Mouse (Mus musculus) lung, postnatal 0 days (tissue): Measurements from ENCODE around the gene Arhgef38. TPM values are rescaled to one million over a fixed set of nuclear protein-coding genes. Genes with fewer than 3 reads are reported as not detected.

ENCODE experiments used
- ATAC-seq: fragments of 200-750 bp; cut with Nextera tagmentation; 2 replicates; pipeline ENCODE4 v1.8.0; 2017; ENCODE audit warnings: moderate library complexity
- DNase-seq: peaks from one replicate; pipeline ENCODE4 v3.0.0-alpha.2; 2016; ENCODE audit warnings: low spot score
- H3K27ac ChIP-seq: fragments of 300-500 bp; sonication (generic); 2 replicates; pipeline ENCODE4 v1.5.1; 2014; ENCODE audit warnings: antibody characterized with exemption, mild to moderate bottlenecking, low read length, mixed read lengths
- H3K27me3 ChIP-seq: fragments of 300-500 bp; sonication (generic); replicated peaks from 2 replicates; pipeline ENCODE4 v1.6.1; 2014; ENCODE audit warnings: low read length, mixed read lengths; ENCODE audit not compliant: insufficient read depth
- H3K36me3 ChIP-seq: fragments of 300-500 bp; sonication (generic); 2 replicates; pipeline ENCODE4 v1.6.1; 2014; ENCODE audit warnings: low read length, mixed read lengths; ENCODE audit not compliant: insufficient read depth
- H3K4me1 ChIP-seq: fragments of 300-500 bp; sonication (generic); 2 replicates; pipeline ENCODE4 v1.6.1; 2014; ENCODE audit warnings: antibody characterized with exemption, low read depth, low read length, mixed read lengths; ENCODE audit not compliant: insufficient read depth
- H3K4me2 ChIP-seq: fragments of 300-500 bp; sonication (generic); replicated peaks from 2 replicates; pipeline ENCODE4 v1.6.1; 2014; ENCODE audit warnings: low read depth, mild to moderate bottlenecking, low read length, moderate library complexity, mixed read lengths
- H3K4me3 ChIP-seq: fragments of 300-500 bp; sonication (generic); 2 replicates; pipeline ENCODE4 v1.5.1; 2014; ENCODE audit warnings: low read depth, low read length
- H3K9ac ChIP-seq: fragments of 300-500 bp; sonication (generic); replicated peaks from 2 replicates; pipeline ENCODE4 v1.6.1; 2014; ENCODE audit warnings: low read depth, mild to moderate bottlenecking
- H3K9me3 ChIP-seq: fragments of 300-500 bp; sonication (generic); 2 replicates; pipeline ENCODE4 v1.6.1; 2016; ENCODE audit warnings: low read length, mixed read lengths
- CTCF ChIP-seq: IDR thresholded peaks from 2 replicates; pipeline ENCODE4 v1.5.1; 2016; ENCODE audit warnings: antibody characterized with exemption, mild to moderate bottlenecking
- EP300 ChIP-seq: IDR thresholded peaks from 2 replicates; pipeline ENCODE4 v1.6.1; 2016; ENCODE audit warnings: antibody characterized with exemption, mild to moderate bottlenecking, control low read depth
- WGBS: fragments of 180-500 bp; shearing (Covaris S2); extraction: QIAGEN DNeasy Blood & Tissue Kit; methylation state at CpG from one replicate; pipeline ENCODE4 v1.1.7; 2014; 5-methylcytosine and 5-hydroxymethylcytosine counted together
- polyA plus RNA-seq: library from polyadenylated mRNA; unstranded; fragments of >200 nt; fragmentation: Nextera tagmentation; extraction: Ambion mirVana; gene quantifications from 2 replicates; pipeline ENCODE4 v1.2.1, GENCODE M21; 2015

The Arhgef38 gene
- polyA plus RNA-seq, 1 experiment from 2014 or later = 3.6 TPM

- 60% methylated on average over 7 of the region's 7 CpGs for WGBS
- DNase-seq = no peak
- Histone ChIP-seq H3K4me3 (no peak overlapping the region), H3K9me3 (no peaks in the 10 kb centered on the region), H3K4me1 (no peaks in the 10 kb centered on the region), H3K27ac (no peak overlapping the region), H3K4me2 (no peak overlapping the region), H3K27me3 (no peaks in the 10 kb centered on the region), H3K36me3 (no peaks in the 10 kb centered on the region), H3K9ac (no peak overlapping the region)
- no peak for ATAC-seq
- TF ChIP-seq CTCF (no peak), EP300 (no peak)
Observed at GRCm38 (mm10) chr3:133163174-133163573, 71.6 kb downstream of the Arhgef38 start.

- Histone ChIP-seq H3K4me1 (no peaks in the 10 kb centered on the region), H3K36me3 (no peaks in the 10 kb centered on the region), H3K4me2 (no peak overlapping the region), H3K27me3 (no peaks in the 10 kb centered on the region), H3K9me3 (no peaks in the 10 kb centered on the region), H3K27ac (no peak overlapping the region), H3K4me3 (no peak overlapping the region), H3K9ac (no peak overlapping the region)
- no peak for TF ChIP-seq EP300
- no peak for TF ChIP-seq CTCF
- no peak for DNase-seq
- no peak for ATAC-seq
- 95% methylated on average over 1 of the region's 1 CpGs for WGBS
Observed at GRCm38 (mm10) chr3:133161407-133161806, 73.3 kb downstream of the Arhgef38 start.

- no peak for DNase-seq
- no peaks in the 10 kb centered on the region for H3K36me3 ChIP-seq
- no peak for ATAC-seq
- no peaks in the 10 kb centered on the region for H3K27me3 ChIP-seq
- H3K4me1 ChIP-seq = no peaks in the 10 kb centered on the region
- TF ChIP-seq CTCF (no peak), EP300 (no peak)
- no peak overlapping the region for H3K4me2 ChIP-seq
- no peak overlapping the region for H3K9ac ChIP-seq
- WGBS = 50% methylated on average over 5 of the region's 5 CpGs
- H3K27ac ChIP-seq = no peak overlapping the region
- H3K9me3 ChIP-seq = no peaks in the 10 kb centered on the region
- H3K4me3 ChIP-seq = no peak overlapping the region
Observed at GRCm38 (mm10) chr3:133158260-133158659, 76.5 kb downstream of the Arhgef38 start.

GRCm38 (mm10) chr3:133154683-133155082 is 80.1 kb downstream of the Arhgef38 start:
- no peaks in the 10 kb centered on the region for H3K9me3 ChIP-seq
- DNase-seq (no peak), ATAC-seq (no peak)
- no peaks in the 10 kb centered on the region for H3K4me1 ChIP-seq
- no peaks in the 10 kb centered on the region for H3K36me3 ChIP-seq
- no peak overlapping the region for H3K27ac ChIP-seq
- H3K9ac ChIP-seq = no peak overlapping the region
- no peak for TF ChIP-seq CTCF
- TF ChIP-seq EP300 = no peak
- H3K4me3 ChIP-seq = no peak overlapping the region
- H3K4me2 ChIP-seq = no peak overlapping the region
- no peaks in the 10 kb centered on the region for H3K27me3 ChIP-seq
- WGBS = 74% methylated on average over 8 of the region's 8 CpGs

GRCm38 (mm10) chr3:133153629-133154028 is 81.1 kb downstream of the Arhgef38 start:
- WGBS = 60% methylated on average over 6 of the region's 6 CpGs
- Histone ChIP-seq H3K27ac (no peak overlapping the region), H3K36me3 (no peaks in the 10 kb centered on the region), H3K27me3 (no peaks in the 10 kb centered on the region), H3K4me2 (no peak overlapping the region), H3K4me3 (no peak overlapping the region), H3K4me1 (no peaks in the 10 kb centered on the region), H3K9ac (no peak overlapping the region), H3K9me3 (no peaks in the 10 kb centered on the region)
- ATAC-seq (no peak), DNase-seq (no peak)
- TF ChIP-seq CTCF = no peak
- no peak for TF ChIP-seq EP300

- H3K4me1 ChIP-seq = no peaks in the 10 kb centered on the region
Observed at GRCm38 (mm10) chr3:133152831-133153230, 81.9 kb downstream of the Arhgef38 start.

GRCm38 (mm10) chr3:133151629-133152028 is 83.1 kb downstream of the Arhgef38 start:
- no peak for TF ChIP-seq CTCF
- no peak for TF ChIP-seq EP300
- Histone ChIP-seq H3K27me3 (no peaks in the 10 kb centered on the region), H3K4me2 (no peak overlapping the region), H3K36me3 (no peaks in the 10 kb centered on the region), H3K9ac (no peak overlapping the region), H3K4me3 (no peak overlapping the region), H3K27ac (no peak overlapping the region), H3K4me1 (no peaks in the 10 kb centered on the region), H3K9me3 (no peaks in the 10 kb centered on the region)
- DNase-seq (no peak), ATAC-seq (no peak)
- 76% methylated on average over 6 of the region's 6 CpGs for WGBS

More at GRCm38 (mm10) chr3:133152831-133153230, 81.9 kb downstream of the Arhgef38 start:
- H3K36me3 ChIP-seq = no peaks in the 10 kb centered on the region
- ATAC-seq = no peak
- DNase-seq = no peak
- TF ChIP-seq EP300 (no peak), CTCF (no peak)
- H3K9ac ChIP-seq = no peak overlapping the region
- H3K4me3 ChIP-seq = no peak overlapping the region
- no peak overlapping the region for H3K27ac ChIP-seq
- 58% methylated on average over 1 of the region's 1 CpGs for WGBS
- H3K9me3 ChIP-seq = no peaks in the 10 kb centered on the region
- no peak overlapping the region for H3K4me2 ChIP-seq
- no peaks in the 10 kb centered on the region for H3K27me3 ChIP-seq
